Mouse (Mus musculus) olfactory bulb, adult 2 months (tissue): ENCODE results near the gene Snx17. TPM values are rescaled to one million over a fixed set of nuclear protein-coding genes. Genes with fewer than 3 reads are reported as not detected.

Source experiments
- H3K27ac ChIP-seq: fragments of 200-500 bp; 2 replicates; pipeline ENCODE4 v1.5.1; 2012; ENCODE audit warnings: low read depth, low read length; ENCODE audit not compliant: insufficient read depth
- H3K4me1 ChIP-seq: fragments of 200-500 bp; 2 replicates; pipeline ENCODE4 v1.6.1; 2012; ENCODE audit warnings: low read length; ENCODE audit not compliant: control insufficient read depth, insufficient read depth
- H3K4me3 ChIP-seq: fragments of 200-500 bp; 2 replicates; pipeline ENCODE4 v1.5.1; 2012; ENCODE audit warnings: mild to moderate bottlenecking, low read depth, low read length, moderate library complexity; ENCODE audit not compliant: insufficient read depth
- CTCF ChIP-seq: fragments of 200-500 bp; IDR thresholded peaks from 2 replicates; pipeline ENCODE4 v1.5.1; 2012; ENCODE audit warnings: low read depth, mild to moderate bottlenecking, low read length, moderate library complexity; ENCODE audit not compliant: insufficient read depth
- POLR2A ChIP-seq: fragments of 200-500 bp; IDR thresholded peaks from 2 replicates; pipeline ENCODE4 v1.6.1; 2012; ENCODE audit warnings: mild to moderate bottlenecking, low read depth, low read length, moderate library complexity; ENCODE audit not compliant: insufficient read depth
- WGBS: fragments of 180-500 bp; shearing (Covaris S2); methylation state at CpG from one replicate; pipeline ENCODE4 v1.1.7; 2018; 5-methylcytosine and 5-hydroxymethylcytosine counted together
- polyA plus RNA-seq: library from polyadenylated mRNA; stranded (reverse); fragments of >200 nt; gene quantifications from 2 replicates; pipeline ENCODE4 v1.2.4, GENCODE M21; 2012; ENCODE audit warnings: low replicate concordance; ENCODE audit not compliant: missing spikeins, insufficient read depth, insufficient read length

Snx17 gene
- polyA plus RNA-seq, 1 experiment = not detected

GRCm38 (mm10) chr5:31194486-31195485 lies 1.8 kb downstream of the Snx17 start:
- TF ChIP-seq POLR2A = no peak
- no peak for TF ChIP-seq CTCF
- WGBS = 90% methylated on average over 16 of the region's 16 CpGs
- H3K4me3 ChIP-seq = no peak overlapping the region
- no peak overlapping the region for H3K27ac ChIP-seq
- H3K4me1 ChIP-seq = peaks cover 7% of the 10 kb centered on the region

- H3K4me1 ChIP-seq = peaks cover 16% of the 10 kb centered on the region
- H3K4me3 ChIP-seq = no peak overlapping the region
- no peak overlapping the region for H3K27ac ChIP-seq
- WGBS = 89% methylated on average over 4 of the region's 4 CpGs
- TF ChIP-seq CTCF (no peak), POLR2A (no peak)
Observed at GRCm38 (mm10) chr5:31195671-31196070, 2.6 kb downstream of the Snx17 start.

GRCm38 (mm10) chr5:31196207-31196606 lies 3.2 kb downstream of the Snx17 start:
- Histone ChIP-seq H3K4me1 (peaks cover 16% of the 10 kb centered on the region), H3K27ac (no peak overlapping the region), H3K4me3 (no peak overlapping the region)
- TF ChIP-seq POLR2A (no peak), CTCF (no peak)
- WGBS = 87% methylated on average over 10 of the region's 10 CpGs

GRCm38 (mm10) chr5:31197072-31197471 lies 4.0 kb downstream of the Snx17 start:
- Histone ChIP-seq H3K4me1 (peaks cover 13% of the 10 kb centered on the region), H3K27ac (no peak overlapping the region), H3K4me3 (no peak overlapping the region)
- 88% methylated on average over 12 of the region's 12 CpGs for WGBS
- no peak for TF ChIP-seq POLR2A
- no peak for TF ChIP-seq CTCF

GRCm38 (mm10) chr5:31198170-31198569 lies 5.1 kb downstream of the Snx17 start:
- Histone ChIP-seq H3K27ac (no peak overlapping the region), H3K4me1 (peaks cover 17% of the 10 kb centered on the region), H3K4me3 (no peak overlapping the region)
- WGBS = 75% methylated on average over 9 of the region's 9 CpGs
- TF ChIP-seq POLR2A (no peak), CTCF (no peak)

- no peak overlapping the region for H3K27ac ChIP-seq
- peaks cover 17% of the 10 kb centered on the region for H3K4me1 ChIP-seq
- TF ChIP-seq CTCF (no peak), POLR2A (no peak)
- WGBS = 70% methylated on average over 5 of the region's 5 CpGs
- no peak overlapping the region for H3K4me3 ChIP-seq
Observed at GRCm38 (mm10) chr5:31198616-31199320, 5.7 kb downstream of the Snx17 start.

GRCm38 (mm10) chr5:31199321-31199892 lies 6.4 kb downstream of the Snx17 start:
- peaks cover 17% of the 10 kb centered on the region for H3K4me1 ChIP-seq
- no peak overlapping the region for H3K4me3 ChIP-seq
- 89% methylated on average over 19 of the region's 19 CpGs for WGBS
- H3K27ac ChIP-seq = no peak overlapping the region
- no peak for TF ChIP-seq POLR2A
- TF ChIP-seq CTCF = no peak

- TF ChIP-seq CTCF (0 out of 2 replicates have a peak, but pooled peaks have one; percentile 25), POLR2A (no peak)
- 63% methylated on average over 9 of the region's 9 CpGs for WGBS
- Histone ChIP-seq H3K4me3 (no peak overlapping the region), H3K27ac (no peak overlapping the region), H3K4me1 (peaks cover 17% of the 10 kb centered on the region)
Observed at GRCm38 (mm10) chr5:31199893-31200292, 6.9 kb downstream of the Snx17 start.

- H3K27ac ChIP-seq = no peak overlapping the region
- peaks cover 17% of the 10 kb centered on the region for H3K4me1 ChIP-seq
- TF ChIP-seq CTCF (no peak), POLR2A (no peak)
- 88% methylated on average over 27 of the region's 27 CpGs for WGBS
- H3K4me3 ChIP-seq = no peak overlapping the region
Observed at GRCm38 (mm10) chr5:31200327-31200768, 7.3 kb downstream of the Snx17 start.
